Mouse (Mus musculus) G1E (cell line): ENCODE results near the gene Dnajc5g.

Experiments used
- CTCF ChIP-seq: IDR thresholded peaks from 2 replicates; pipeline ENCODE4 v1.5.1; 2012; ENCODE audit warnings: low read depth, low read length, inconsistent platforms, mixed read lengths
- GATA1 ChIP-seq: IDR thresholded peaks from 2 replicates; pipeline ENCODE4 v1.6.1; 2012; ENCODE audit warnings: borderline replicate concordance, low read length, inconsistent platforms, mixed read lengths

DNA sequence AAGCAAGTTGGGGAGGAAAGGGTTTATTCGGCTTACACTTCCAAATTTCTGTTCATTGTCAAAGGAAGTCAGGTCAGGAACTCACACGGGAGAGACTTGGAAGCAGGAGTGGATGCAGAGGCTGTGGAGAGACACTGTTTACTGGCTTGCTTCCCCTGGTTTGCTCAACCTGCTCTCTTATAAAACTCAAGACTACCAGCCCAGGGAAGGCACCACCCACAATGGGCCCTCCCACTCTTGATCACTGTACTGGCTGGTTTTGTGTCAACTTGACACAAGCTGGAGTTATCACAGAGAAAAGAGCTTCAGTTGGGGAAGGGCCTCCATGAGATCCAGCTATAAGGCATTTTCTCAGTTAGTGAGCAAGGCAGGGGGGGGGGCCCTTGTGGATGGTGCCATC lies 35.0 kb upstream of the Dnajc5g start:
- no peak for TF ChIP-seq GATA1
- TF ChIP-seq CTCF, result no peak
